In the genomic region with DNA sequence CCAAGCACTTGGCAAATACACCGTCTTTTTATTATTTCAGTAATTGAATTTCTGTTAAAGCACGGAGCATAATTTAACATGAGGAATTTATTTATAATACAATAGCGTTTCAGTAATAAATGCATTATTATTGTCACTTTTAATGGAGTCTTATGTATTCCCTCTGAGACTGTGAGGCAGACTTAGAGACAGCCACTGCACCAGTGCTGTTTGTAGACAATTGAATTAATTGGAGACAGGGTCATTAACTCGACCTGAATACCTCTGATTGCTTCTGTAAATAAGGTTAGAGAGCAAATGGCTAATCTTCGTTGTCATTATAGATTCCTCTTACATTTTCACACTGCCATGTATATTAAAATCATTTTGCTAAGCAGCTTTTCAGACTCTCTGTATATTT, we compare ENCODE assay signal across 25 mouse cellular contexts.
"Had no signal": no experiment of that assay in that cellular context is flagged by ENCODE, and none has a peak within 500 bp of the region (broad histone marks: within the 10 kb centered on the region; RNA-seq: fewer than 3 reads in every experiment).

No protein-coding gene starts in this region.

- H3K9me3 ChIP-seq: heart, embryonic 13.5 days; heart, embryonic 15.5 days; hindbrain, embryonic 13.5 days; hindbrain, embryonic 15.5 days; limb, embryonic 13.5 days; limb, embryonic 15.5 days; liver, embryonic 12.5 days had no signal

- H3K36me3 ChIP-seq: heart, embryonic 13.5 days; heart, embryonic 15.5 days; hindbrain, embryonic 13.5 days; hindbrain, embryonic 15.5 days; limb, embryonic 13.5 days; limb, embryonic 15.5 days; liver, embryonic 12.5 days had no signal

- H3K4me3 ChIP-seq: heart, adult 2 months; heart, embryonic 13.5 days; heart, embryonic 15.5 days; hindbrain, embryonic 13.5 days; hindbrain, embryonic 15.5 days; layer of hippocampus, adult 2 months; limb, embryonic 13.5 days; limb, embryonic 15.5 days; liver, embryonic 12.5 days had no signal

- H3K9ac ChIP-seq: heart, embryonic 13.5 days; heart, embryonic 15.5 days; hindbrain, embryonic 13.5 days; hindbrain, embryonic 15.5 days; limb, embryonic 13.5 days; limb, embryonic 15.5 days; liver, embryonic 12.5 days had no signal

- H3K27me3 ChIP-seq: heart, embryonic 13.5 days; heart, embryonic 15.5 days; hindbrain, embryonic 13.5 days; hindbrain, embryonic 15.5 days; limb, embryonic 13.5 days; limb, embryonic 15.5 days; liver, embryonic 12.5 days had no signal

- H3K4me1 ChIP-seq: heart, embryonic 13.5 days; heart, embryonic 15.5 days; hindbrain, embryonic 13.5 days; hindbrain, embryonic 15.5 days; limb, embryonic 13.5 days; limb, embryonic 15.5 days; liver, embryonic 12.5 days had no signal

- H3K27ac ChIP-seq: heart, adult 2 months; heart, embryonic 13.5 days; heart, embryonic 15.5 days; hindbrain, embryonic 13.5 days; hindbrain, embryonic 15.5 days; hindbrain, postnatal 0 days; layer of hippocampus, adult 2 months; limb, embryonic 13.5 days; limb, embryonic 15.5 days; liver, embryonic 12.5 days had no signal

- ATAC-seq: hindbrain, postnatal 0 days; intestine, embryonic 16.5 days; liver, embryonic 12.5 days had no signal

- DNase-seq: gastrocnemius, postnatal 14 days; gastrocnemius, postnatal 36 days; heart, adult 11 months; heart, adult 2 months; heart, postnatal 14 days; heart, postnatal 36 days; kidney, adult 11 months; kidney, adult 2 months; kidney, adult 9 months; kidney, postnatal 10 days; kidney, postnatal 25 days; kidney, postnatal 4 days; layer of hippocampus, postnatal 36 days; left cerebral cortex, postnatal 4 days had no signal

- H3K4me2 ChIP-seq: heart, embryonic 11.5 days; heart, embryonic 13.5 days; heart, embryonic 15.5 days; hindbrain, embryonic 13.5 days; hindbrain, embryonic 15.5 days; limb, embryonic 13.5 days; limb, embryonic 15.5 days; liver, embryonic 12.5 days had no signal
